Mouse (Mus musculus) layer of hippocampus, adult 9-10 months (tissue): Measurements from ENCODE around the gene Nanos2.
A peak's percentile ranks its signal among the peaks of the same experiment; 100 is the strongest.

ENCODE experiments used
- DNase-seq: peaks from one replicate; pipeline ENCODE4 v3.0.0; 2022; ENCODE audit warnings: low spot score

Gene Nanos2

GRCm38 (mm10) chr7:18991660-18992293, 4.6 kb downstream of the Nanos2 start:
- no peak for DNase-seq

- no peak for DNase-seq
Measured at GRCm38 (mm10) chr7:18992294-18992675, 5.1 kb downstream of the Nanos2 start.

GRCm38 (mm10) chr7:18993036-18993435, 5.8 kb downstream of the Nanos2 start:
- no peak for DNase-seq

DNA sequence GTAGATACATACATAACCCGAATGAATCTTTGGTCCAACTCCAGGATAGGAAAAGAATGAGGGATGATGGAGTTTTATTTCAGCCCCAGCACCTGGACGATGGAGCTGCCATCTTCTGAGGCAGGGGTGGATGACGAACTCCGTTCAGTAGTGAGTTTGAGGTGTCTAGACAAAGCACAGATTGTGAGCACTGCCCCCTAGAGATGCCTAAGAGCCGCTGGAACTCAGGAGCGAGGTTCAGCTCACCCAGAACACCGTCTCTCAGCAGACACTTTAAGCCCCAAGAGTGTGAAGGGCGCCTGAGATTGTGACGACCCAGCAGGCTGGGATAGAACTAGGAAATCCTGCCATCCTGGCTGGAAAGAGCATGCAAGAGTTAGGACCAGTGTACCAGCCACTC, 11.6 kb downstream of the Nanos2 start:
- DNase-seq = no peak

DNA sequence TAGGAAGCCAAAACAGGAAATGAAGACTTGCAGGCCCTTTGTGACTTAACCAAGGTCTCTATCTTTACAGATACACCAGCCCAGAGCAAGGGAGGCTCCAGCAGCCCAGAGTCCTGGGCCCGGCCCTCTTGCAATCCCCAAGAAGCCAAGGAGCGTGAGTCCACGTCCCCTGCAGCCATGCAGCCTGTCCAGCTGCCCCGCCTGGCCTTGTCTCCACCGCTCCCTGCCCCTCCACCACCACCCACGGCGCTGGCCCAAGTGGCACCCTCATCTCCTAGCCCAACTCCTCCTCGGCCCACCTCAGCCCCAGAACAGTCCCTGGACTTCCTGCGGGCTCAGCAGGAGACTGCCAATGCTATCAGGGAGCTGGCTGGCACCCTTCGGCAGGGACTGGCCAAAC, 13.2 kb downstream of the Nanos2 start:
- DNase-seq = no peak

DNA sequence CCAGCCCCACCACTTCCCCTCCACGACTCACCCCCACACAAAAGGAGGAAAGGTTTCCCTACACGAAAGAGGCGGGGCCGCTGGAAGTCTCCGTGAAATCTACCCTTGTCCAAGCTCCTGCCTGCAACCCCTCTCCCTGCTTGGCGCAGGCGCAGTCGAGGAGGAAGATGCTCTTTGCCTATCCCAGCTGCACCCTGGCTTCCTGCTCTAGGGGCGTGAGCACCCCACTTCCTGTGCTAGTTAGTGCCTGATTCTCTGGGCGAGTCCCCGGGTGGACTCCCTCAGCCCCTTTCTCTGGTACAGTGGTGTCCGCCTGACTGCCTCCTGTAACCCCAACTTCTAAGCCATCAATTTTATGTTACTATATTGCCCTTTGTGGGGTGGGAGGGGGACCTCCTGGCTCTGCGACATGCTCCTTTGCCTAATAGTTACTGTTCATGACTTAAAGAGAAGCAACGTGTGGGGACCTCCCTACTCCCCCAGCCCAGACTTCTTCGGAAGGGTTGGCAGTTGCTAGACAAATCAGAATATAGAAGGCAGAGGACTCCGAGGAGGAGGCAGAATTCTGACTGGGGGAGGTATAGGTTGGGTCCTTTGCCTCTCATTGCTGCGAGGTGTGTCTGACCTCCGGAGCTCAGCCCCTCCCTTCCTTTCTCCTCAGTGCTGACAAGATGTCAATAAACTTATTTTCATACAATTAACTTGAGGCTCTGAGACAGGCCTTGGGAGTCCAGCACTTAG, 14.0 kb downstream of the Nanos2 start:
- no peak for DNase-seq

DNA sequence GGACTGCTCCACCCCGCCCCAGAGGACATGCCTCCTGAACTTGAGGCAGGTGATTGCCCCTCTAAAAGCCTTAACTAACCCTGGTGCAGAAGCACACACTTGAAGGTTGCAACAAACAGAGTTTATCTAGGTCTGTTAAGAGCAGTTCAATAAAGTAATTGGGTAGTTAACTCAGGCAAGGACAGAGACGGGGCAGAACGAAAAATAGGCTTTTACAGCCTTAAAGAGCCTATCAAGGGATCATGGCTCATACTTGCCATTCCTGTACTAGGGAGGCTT, 14.5 kb downstream of the Nanos2 start:
- no peak for DNase-seq

DNA sequence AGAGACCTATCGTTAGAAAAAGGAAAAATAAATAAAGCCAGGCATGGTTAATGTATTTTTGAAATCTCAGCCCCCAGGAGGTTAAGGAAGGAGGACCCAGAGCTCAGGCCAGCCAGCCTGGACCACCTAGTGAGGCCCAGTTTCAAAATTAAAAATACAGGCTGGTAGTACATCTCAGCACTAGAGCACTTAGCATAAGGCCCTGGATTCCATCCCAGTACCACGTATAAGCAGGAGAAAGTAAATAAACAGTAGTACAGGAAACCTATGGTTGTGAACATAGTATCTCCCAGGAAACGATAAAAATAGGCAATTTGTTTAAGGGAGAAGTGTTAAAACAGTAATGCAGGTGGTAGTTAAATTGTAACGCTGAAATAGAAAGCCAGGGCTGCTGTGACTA, 14.9 kb downstream of the Nanos2 start:
- DNase-seq = no peak

GRCm38 (mm10) chr7:19002848-19003498, 15.8 kb downstream of the Nanos2 start:
- DNase-seq = no peak

DNA sequence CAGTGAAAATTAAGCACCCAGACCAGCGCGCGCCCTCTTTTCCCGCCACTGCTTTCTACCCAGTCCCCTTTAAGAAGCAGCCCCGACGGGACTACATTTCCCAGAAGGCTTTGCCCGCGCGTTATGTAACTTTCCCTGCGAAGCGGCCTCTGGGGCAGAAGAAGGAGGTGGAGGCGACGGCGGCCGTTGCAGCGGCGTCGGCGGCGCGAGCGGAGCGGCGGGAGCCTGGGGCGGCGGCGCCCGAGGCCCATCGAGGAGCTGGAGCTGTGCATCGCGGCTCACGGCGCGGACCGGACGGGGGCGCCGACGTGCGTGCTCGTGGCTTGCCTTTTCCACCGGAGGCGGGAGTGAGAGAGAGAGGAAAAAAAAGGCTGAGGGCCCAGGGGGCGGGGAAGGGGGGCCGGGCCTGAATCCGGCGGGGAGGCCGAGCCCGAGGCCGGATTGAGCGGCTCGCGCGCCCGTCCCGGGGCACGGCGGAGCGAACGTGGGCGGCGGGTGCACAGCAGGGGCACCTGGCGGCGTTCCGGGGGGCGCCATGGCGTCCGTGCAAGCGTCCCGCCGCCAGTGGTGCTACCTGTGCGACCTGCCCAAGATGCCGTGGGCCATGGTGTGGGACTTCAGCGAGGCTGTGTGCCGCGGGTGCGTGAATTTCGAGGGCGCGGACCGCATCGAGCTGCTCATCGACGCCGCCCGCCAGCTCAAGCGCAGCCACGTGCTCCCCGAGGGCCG, 16.9 kb downstream of the Nanos2 start, which contains the start of gene Irf2bp1:
Gene Irf2bp1, plus strand, starts transcription at position 143 of the 729 bp plus-strand sequence.
- peak; percentile 85 for DNase-seq

GRCm38 (mm10) chr7:19004631-19005079, 17.5 kb downstream of the Nanos2 start:
- no peak for DNase-seq

DNA sequence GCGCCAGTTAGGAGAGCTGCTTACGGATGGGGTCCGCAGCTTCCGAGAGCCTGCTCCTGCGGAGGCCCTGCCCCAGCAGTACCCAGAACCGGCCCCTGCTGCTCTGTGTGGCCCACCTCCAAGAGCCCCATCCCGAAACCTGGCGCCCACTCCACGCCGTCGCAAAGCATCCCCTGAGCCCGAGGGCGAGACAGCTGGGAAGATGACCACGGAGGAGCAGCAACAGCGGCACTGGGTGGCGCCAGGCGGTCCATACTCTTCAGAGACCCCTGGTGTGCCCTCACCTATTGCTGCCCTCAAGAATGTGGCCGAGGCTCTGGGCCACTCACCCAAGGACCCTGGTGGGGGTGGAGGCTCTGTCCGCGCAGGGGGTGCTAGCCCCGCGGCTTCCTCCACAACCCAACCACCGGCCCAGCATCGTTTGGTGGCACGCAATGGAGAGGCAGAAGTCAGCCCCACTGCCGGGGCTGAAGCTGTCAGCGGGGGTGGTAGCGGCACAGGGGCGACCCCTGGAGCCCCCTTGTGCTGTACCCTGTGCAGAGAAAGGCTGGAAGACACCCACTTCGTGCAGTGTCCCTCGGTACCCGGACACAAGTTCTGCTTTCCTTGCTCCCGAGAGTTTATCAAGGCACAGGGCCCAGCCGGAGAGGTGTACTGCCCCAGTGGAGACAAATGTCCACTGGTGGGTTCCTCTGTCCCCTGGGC, 18.4 kb downstream of the Nanos2 start:
- no peak for DNase-seq

GRCm38 (mm10) chr7:19006476-19006875, 19.3 kb downstream of the Nanos2 start:
- peak; percentile 97 for DNase-seq

DNA sequence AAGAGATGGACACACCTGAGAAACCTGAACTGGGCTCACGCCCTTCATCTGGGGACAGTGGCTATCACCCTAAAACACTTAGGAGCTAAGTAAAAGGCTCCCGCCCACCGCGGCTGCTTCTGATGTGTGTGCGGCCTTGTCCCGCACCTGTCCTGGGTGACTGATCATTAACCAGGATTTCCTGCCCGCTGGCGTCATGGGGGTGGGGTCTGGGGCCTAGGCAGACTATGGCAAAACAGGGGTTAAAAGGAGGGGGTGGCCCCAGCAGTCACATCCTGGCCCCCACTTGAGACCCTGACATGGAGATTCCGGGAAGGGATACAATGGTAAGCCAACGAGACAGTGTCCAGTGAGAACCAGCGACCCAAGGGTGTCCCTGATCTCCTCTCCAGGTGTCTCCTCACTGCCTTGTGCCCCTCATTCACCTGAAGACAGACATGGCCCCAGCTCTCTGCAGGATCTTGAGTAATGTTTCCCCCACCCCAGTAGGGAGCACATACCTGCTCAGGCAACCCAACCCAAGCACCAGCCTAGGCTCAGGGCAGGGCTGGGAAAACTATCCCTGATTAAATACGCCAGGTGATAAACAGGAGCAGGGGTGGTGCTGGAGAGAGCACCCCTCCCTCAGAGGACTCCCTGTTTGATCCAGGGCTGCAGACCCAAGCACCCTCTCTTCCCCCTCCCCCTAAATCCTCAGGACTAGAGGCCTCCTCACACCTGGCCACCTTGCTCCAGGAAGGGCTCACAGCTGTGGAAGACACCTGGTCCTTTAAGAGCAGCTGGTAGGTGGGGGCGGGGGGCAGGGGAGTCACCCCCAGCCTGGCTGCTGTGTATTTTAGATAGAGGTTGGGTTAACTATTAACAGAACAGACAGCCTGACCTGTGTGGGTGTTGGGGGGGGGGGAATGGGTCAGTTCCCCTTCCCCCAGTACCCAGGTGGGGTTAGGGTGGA, 20.1 kb downstream of the Nanos2 start:
- DNase-seq = no peak

- DNase-seq = no peak
Measured at GRCm38 (mm10) chr7:19010581-19010980, 23.4 kb downstream of the Nanos2 start.

- DNase-seq = no peak
Measured at GRCm38 (mm10) chr7:19012025-19012621, 24.9 kb downstream of the Nanos2 start.

DNA sequence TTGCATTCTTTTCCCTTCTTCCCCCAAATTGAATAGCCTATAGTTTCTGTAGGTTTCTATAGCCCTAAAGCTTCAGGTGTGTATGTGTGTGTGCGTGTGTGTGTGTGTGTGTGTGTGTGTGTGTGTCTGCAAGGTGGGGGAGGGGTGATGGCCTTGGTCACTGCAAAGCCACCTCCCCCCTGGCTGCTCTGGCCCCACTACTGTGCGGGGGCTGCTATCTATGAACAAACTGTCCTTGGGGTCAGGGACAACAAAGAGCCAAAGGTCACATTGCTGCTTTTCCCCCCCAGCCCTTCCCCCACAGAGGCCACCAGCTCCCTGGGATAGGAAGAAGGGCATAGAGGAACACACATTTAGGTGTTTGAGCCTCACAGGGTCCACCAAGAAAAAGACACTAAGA, 25.7 kb downstream of the Nanos2 start:
- no peak for DNase-seq

DNA sequence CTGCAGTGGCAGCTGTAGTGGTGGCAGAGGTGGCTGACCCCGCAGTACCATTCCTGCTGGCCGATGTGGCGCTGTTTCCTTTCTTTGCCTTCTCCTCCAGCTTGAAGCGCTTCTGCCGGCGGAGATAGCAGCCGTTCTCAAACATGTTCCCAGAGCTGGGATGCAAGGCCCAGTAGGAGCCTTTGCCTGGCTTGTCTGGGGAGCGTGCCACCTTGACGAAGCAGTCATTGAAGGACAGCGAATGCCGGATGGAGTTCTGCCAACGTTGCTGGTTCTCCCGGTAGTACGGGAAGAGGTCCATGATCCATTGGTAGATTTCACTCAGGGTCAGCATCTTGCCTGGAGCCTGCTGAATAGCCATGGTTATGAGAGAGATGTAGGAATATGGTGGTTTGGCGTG, 27.3 kb downstream of the Nanos2 start:
- DNase-seq = no peak

DNA sequence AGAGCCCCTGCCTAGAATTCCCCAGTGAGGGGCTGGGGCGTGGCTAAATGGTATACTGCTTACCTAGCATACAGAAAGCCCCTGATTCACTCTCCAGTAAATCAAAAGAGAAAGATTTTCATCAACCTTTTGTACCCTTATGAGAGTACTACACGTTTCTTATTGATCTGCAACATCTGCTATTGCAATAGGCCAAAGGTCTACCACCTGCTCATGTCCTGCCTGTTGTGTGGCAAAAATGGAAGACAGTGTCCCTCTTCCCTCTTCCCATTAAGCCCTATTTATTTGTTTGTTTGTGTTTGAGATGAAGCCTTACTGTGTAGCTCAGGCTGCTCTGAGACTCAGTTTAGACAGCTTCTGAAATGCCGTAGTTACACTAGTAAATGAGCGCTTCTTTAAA, 28.8 kb downstream of the Nanos2 start:
- DNase-seq = no peak

- DNase-seq = no peak
Measured at GRCm38 (mm10) chr7:19017909-19018308, 30.7 kb downstream of the Nanos2 start.

DNA sequence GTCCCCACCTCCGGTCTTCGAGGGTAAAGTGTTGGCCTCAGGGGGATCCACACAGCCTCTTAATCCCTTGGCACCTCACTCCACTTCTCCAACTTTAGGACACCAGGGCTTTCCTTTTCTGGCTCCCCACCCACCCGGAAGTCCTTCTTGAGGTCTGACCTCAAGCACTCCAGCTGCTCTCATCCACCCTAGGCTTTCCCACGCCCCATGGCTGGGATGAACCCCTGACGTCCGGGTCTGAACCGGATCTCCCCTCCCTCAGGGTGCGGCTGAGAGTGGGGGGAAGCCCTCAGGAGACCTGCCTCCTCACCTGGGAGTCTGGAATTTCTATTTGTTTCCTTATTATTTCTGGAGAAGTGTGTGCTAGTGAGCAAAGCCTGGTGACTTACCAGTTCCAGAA, 33.8 kb downstream of the Nanos2 start:
- DNase-seq = no peak
